Mouse (Mus musculus) thymus, postnatal 14 days (tissue): Measurements from ENCODE around the gene Slc10a4.
"Not testable (repeated sequence)": the region's sequence is repeated elsewhere in the genome, so short reads cannot be mapped to it uniquely, and the experiment has no call there.

Experiments
- DNase-seq: peaks from one replicate; pipeline ENCODE4 v3.0.0; 2021

Gene Slc10a4

DNA sequence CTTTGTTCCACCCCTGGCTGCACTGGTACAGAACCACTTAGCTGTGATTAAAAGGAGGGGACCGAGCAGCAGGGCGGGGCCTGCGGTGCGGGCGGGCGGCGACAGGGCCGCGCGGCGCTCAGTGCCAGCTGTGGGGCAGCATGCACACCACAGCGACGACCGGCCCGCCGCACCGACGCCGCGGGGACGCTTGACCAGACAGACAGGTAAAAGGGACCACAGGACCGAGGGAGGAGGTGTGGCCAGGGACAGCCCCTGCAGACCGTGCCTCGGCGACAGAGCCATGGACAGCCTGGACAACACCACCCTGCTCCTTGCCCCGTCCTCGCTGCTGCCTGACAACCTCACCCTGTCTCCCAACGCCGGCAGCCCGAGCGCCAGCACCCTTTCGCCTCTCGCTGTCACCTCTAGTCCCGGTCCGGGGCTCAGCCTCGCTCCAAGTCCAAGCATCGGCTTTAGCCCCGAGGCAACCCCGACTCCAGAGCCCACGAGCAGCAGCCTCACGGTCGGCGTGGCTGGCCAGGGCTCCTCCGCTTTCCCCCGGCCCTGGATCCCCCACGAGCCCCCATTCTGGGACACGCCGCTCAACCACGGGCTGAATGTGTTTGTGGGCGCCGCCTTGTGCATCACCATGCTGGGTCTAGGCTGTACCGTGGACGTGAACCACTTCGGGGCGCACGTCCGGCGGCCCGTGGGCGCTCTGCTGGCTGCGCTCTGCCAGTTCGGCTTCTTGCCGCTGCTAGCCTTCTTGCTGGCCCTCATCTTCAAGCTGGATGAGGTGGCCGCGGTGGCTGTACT is at the start of gene Slc10a4:
Gene Slc10a4 (plus strand): TSS at position 100 of the 798 bp plus-strand sequence.
- no peak for DNase-seq

GRCm38 (mm10) chr5:72957281-72957680 is 49.4 kb upstream of the Slc10a4 start:
- DNase-seq, result no peak

DNA sequence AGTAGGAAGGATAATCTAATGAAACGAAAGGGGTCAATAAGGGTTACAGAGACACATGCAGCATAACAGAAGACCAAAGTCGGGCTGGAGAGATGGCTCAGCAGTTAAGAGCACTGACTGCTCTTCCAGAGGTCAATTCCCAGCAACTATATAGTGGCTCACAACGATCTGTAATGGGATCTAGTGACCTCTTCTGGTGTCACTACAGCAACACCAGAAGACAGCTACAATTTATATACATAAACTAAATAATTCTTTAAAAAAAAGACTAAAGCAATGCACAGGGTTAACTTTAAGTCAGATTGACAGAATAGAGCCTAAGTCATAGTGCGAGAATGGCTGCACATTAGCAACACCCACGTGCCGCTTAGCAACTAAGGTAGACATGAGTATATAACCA is 46.6 kb upstream of the Slc10a4 start:
- no peak for DNase-seq

DNA sequence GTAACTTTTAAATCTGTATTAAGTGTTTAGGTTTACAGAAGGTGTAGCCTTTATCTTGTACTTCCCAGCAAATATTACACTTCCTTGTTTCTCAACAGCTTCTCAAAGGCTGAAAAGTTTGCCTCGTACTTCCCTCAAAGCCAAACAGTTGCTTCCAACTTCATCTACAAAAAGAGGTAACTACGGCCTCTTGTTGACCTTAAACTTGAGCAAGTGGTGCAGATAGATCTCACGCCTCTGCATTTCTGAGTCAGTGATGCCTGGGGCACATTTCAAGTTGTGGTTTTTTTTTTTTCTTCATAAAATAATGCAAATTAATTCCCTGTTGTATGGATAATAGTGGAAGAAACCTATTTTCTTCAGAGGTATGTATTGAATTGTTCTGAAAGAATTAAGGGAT is 41.0 kb upstream of the Slc10a4 start:
- no peak for DNase-seq

- DNase-seq, result no peak
Observed at GRCm38 (mm10) chr5:72972435-72972834, 34.2 kb upstream of the Slc10a4 start.

- no peak for DNase-seq
Observed at GRCm38 (mm10) chr5:72972934-72973333, 33.7 kb upstream of the Slc10a4 start.

- no peak for DNase-seq
Observed at GRCm38 (mm10) chr5:72974602-72975001, 32.1 kb upstream of the Slc10a4 start, which contains the start of gene Gm10135. TSS of gene Gm10135 (minus strand) at chr5:72974702.

DNA sequence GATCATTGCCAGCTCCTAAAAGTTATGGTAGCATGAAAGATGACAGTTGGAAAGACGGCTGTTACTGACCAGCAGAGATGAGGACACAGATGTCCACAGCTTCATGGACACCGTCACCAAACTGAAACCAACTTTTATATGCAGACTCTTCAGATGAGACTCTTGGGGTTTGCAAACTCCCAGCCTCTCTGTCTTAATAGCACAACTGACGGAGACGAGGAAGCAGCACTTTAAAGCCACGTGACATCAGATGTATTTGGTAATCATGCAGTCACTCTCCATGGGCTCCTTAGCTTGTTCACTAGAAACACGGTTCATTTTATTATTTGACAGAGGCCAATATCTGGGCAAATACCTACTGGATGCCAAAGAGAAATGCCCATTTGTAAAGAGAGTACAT is 30.7 kb upstream of the Slc10a4 start:
- no peak for DNase-seq

DNA sequence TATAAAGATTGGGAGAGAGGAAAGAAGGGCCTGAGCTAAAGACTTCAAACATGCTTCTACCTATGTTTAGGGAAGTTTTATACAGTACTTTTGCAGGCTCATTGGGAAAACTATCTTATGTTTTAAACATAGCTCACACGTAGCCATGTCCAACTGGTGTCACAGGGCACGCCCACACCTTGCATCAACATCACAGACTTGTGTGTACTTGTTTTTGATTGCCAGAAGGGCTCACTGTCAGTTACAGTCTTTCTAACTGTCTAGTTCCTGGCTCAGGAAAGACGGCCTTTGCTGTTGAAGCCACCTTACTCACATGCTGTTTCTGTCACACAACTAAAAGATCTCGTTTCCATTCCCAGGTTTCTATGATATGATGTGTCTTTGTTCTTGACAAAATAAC is 30.1 kb upstream of the Slc10a4 start:
- no peak for DNase-seq

GRCm38 (mm10) chr5:72984091-72984490 is 22.6 kb upstream of the Slc10a4 start:
- DNase-seq, result peak; percentile 13

DNA sequence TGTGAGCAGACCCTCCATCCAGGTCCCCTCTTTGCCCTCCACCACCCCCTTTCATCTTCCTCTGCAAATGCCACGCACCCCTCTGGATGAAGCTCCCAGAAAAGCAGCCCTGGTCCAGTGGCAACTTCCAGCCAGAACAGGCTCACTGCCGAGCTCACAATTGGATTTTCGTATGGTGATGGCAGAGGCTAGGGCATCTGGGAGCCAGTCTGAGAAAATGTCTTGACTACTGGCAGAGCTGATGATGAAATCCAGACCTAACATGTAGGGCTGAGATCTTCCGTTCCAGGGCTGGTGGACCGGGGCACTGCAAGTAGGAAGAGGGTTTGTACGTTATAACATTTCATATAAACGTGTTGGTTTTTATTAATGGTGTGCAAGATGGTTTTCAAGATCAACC is 18.9 kb upstream of the Slc10a4 start:
- no peak for DNase-seq

DNA sequence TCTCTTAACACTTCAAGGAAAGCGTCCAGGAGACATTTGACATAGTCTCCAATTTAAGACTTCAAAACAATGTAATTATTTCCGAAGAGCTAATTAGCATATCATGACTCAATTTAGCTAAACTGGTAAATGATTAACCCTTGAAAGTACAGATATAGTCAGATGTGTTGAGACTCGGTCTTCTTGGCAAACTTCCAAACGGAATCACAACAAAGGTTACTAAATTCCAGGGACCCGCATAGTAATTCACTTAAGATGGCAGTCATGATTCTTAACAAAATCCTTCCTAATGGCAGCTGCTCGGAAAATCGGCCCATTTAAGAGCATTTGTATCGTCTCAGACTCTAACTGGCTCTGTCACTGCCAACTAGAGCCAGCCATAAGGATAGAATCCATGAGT is 16.9 kb upstream of the Slc10a4 start:
- DNase-seq, result no peak

- DNase-seq, result no peak
Observed at GRCm38 (mm10) chr5:72992474-72992873, 14.2 kb upstream of the Slc10a4 start.

GRCm38 (mm10) chr5:72994424-72994823 is 12.3 kb upstream of the Slc10a4 start:
- DNase-seq, result no peak

GRCm38 (mm10) chr5:72994928-72995327 is 11.8 kb upstream of the Slc10a4 start:
- DNase-seq, result no peak

DNA sequence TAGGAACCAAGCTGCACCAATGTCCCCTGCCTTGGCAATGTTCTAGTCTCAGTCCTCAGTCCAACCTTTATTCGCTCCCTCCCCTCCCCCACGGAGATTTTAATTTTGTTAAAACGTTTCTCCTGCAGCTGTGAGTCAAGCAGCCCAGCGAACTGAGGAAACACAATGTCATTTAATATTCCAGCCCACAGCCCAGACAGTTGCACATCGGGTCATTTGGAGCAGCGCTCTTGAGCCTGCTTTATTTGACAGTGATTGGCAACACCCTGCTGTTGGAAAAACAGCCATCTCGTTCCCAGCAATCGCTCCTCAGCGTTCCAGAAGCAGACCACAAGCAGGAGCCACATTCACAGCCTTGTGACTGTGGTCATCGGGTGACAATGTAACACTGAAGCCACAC is 11.3 kb upstream of the Slc10a4 start:
- no peak for DNase-seq

DNA sequence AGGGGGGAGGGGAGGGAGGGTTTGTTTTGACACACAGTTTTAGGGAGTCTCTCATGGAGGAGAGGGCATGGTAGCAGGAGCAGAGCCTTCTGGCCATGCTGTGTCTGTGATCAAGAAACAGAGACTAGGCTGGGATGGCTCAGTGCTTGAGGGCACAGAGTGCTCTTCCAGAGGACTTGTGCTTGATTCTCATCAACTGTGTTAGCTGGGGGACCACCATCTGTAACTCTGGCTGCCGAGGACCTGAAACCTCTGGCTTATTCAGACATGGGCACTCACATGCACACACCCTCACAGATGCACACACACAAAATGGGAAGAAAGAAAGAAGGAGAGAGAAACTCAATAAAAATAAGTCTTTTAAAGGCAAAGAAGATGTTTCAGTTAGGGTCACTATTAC is 8.1 kb upstream of the Slc10a4 start:
- not testable (repeated sequence) for DNase-seq

GRCm38 (mm10) chr5:73004046-73004445 is 2.6 kb upstream of the Slc10a4 start:
- no peak for DNase-seq

DNA sequence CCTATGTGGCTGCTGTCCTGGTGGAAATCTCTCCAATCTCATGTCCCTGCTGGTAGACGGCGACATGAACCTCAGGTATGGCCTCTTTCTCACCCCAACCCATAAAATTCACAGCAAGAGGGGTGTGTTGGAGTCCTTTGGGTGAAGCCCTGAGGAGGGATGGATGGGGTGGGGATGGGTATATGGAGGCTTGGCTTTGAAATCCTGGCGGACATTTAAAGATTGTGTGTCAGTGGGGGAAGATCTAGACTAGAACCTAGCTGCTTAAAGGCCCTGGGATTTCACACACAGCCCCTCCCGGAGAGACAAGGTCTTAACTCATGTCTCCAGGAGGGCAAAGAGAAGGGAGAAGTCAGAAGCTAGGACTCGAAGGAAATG is 888 bp downstream of the Slc10a4 start:
- DNase-seq, result no peak

DNA sequence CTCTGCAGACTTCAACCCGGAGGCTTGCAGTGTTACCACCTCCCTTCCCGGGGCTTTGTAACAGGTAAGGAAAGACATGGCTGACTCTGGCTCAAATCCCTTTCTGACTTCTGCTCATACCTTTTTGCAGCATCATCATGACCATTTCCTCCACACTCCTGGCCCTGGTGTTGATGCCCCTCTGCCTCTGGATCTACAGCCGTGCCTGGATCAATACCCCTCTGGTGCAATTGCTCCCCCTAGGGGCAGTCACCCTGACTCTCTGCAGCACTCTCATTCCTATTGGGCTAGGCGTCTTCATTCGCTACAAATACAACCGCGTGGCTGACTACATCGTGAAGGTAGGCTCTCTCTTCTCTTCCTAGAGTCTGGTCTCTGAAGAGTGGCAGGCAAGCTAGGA is 1.5 kb downstream of the Slc10a4 start:
- DNase-seq, result peak; percentile 33

DNA sequence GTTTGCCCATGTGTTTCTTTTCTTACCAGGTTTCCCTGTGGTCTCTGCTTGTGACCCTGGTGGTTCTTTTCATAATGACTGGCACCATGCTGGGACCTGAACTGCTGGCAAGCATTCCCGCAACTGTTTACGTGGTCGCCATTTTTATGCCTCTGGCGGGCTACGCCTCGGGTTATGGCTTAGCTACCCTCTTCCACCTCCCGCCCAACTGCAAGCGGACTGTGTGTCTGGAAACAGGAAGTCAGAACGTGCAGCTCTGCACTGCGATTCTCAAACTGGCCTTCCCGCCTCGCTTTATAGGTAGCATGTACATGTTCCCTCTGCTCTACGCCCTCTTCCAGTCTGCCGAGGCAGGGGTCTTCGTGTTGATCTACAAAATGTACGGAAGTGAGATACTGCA is 5.1 kb downstream of the Slc10a4 start:
- DNase-seq, result not testable (repeated sequence)

DNA sequence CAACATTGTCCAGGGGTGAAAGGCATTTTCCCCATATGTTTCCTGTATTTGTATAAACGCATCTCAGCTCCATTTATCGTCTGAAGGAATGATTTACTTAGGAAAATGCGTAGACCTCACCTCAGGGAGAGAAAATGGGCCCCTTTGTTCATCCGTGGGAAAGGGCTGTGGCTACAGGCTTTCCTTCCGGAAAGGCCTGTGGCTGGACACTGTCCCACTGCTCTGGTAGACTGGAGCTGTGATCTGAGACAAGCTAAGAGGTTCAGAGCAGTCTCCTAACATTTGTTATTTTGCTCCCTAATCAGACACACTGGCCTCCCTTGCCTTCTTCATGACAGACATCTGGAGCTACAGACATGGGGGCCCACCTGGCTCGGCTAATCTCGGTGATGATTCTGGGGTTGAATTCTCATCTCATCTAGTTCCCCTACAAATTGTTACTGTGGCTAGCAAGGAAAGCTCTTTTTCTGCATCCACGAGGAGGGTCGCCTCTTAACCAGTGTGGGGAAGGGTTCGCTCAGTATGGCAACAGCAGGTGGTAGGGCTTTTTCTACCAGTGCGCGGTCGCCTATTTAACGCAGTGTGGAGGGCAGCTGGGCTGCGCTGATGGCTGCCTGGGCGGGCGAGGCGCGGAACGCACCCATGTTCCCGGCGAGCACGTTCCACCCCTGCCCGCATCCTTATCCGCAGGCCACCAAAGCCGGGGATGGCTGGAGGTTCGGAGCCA is 6.4 kb downstream of the Slc10a4 start:
- DNase-seq, result not testable (repeated sequence)

GRCm38 (mm10) chr5:73013611-73014287 is 7.1 kb downstream of the Slc10a4 start:
- DNase-seq, result not testable (repeated sequence)

DNA sequence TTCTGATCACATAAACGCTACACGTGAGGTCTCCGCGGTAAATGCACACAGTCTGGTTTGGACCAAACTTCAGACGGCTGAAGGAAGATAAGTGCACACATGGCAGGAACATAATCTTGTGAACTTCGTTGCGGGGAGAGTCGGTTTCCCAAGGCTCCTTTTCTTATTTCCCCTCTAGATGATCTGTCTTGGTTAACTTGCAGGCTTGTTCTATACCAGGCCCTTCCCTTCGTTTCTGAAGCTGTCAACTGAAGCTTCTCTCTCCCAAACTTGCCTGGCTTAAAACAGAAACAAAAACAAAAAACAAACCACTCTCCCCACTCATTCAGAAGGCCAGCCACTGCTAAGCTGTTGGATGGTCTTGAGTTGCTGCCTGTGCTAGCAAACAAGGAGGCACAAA is 8.1 kb downstream of the Slc10a4 start:
- no peak for DNase-seq
